Mouse (Mus musculus) intestine, postnatal 0 days (tissue): ENCODE data around the gene Nek8. TPM values are rescaled to one million over a fixed set of nuclear protein-coding genes. Genes with fewer than 3 reads are reported as not detected.
A peak's percentile ranks its signal among the peaks of the same experiment; 100 is the strongest.
"Not testable (repeated sequence)": the region's sequence is repeated elsewhere in the genome, so short reads cannot be mapped to it uniquely, and the experiment has no call there.

ENCODE experiments used
- ATAC-seq: fragments of 200-750 bp; cut with Nextera tagmentation; 2 replicates; pipeline ENCODE4 v1.8.0; 2017; ENCODE audit warnings: mild to moderate bottlenecking, moderate TSS enrichment, moderate library complexity
- H3K27ac ChIP-seq: fragments of 300-500 bp; sonication (generic); 2 replicates; pipeline ENCODE4 v1.5.1; 2014; ENCODE audit warnings: mild to moderate bottlenecking, low read depth, low read length, moderate library complexity
- H3K27me3 ChIP-seq: fragments of 300-500 bp; sonication (generic); replicated peaks from 2 replicates; pipeline ENCODE4 v1.6.1; 2014; ENCODE audit warnings: low read length, mixed read lengths; ENCODE audit not compliant: control insufficient read depth, insufficient read depth
- H3K36me3 ChIP-seq: fragments of 300-500 bp; sonication (generic); 2 replicates; pipeline ENCODE4 v1.6.1; 2014; ENCODE audit warnings: mild to moderate bottlenecking, moderate library complexity; ENCODE audit not compliant: control insufficient read depth, insufficient read depth
- H3K4me1 ChIP-seq: fragments of 300-500 bp; sonication (generic); replicated peaks from 2 replicates; pipeline ENCODE4 v1.6.1; 2014; ENCODE audit warnings: antibody characterized with exemption, low read length, mixed read lengths; ENCODE audit not compliant: control insufficient read depth, insufficient read depth
- H3K4me2 ChIP-seq: fragments of 300-500 bp; sonication (generic); replicated peaks from 2 replicates; pipeline ENCODE4 v1.6.1; 2014; ENCODE audit warnings: low read depth, mild to moderate bottlenecking, moderate library complexity
- H3K4me3 ChIP-seq: fragments of 300-500 bp; sonication (generic); 2 replicates; pipeline ENCODE4 v1.5.1; 2014; ENCODE audit warnings: low read depth, low read length
- H3K9ac ChIP-seq: fragments of 300-500 bp; sonication (generic); 2 replicates; pipeline ENCODE4 v1.6.1; 2014; ENCODE audit warnings: mild to moderate bottlenecking, low read depth, low read length
- H3K9me3 ChIP-seq: fragments of 300-500 bp; sonication (generic); 2 replicates; pipeline ENCODE4 v1.6.1; 2016; ENCODE audit warnings: mixed run types; ENCODE audit not compliant: control insufficient read depth
- CTCF ChIP-seq: sonication (generic); IDR thresholded peaks from 2 replicates; pipeline ENCODE4 v1.5.1; 2016; ENCODE audit warnings: low read depth, mild to moderate bottlenecking, control low read depth, antibody characterized with exemption, moderate library complexity
- WGBS: fragments of 180-500 bp; shearing (Covaris S2); extraction: QIAGEN DNeasy Blood & Tissue Kit; methylation state at CpG from one replicate; pipeline ENCODE4 v1.1.7; 2014; 5-methylcytosine and 5-hydroxymethylcytosine counted together
- polyA plus RNA-seq: library from polyadenylated mRNA; unstranded; fragments of >200 nt; fragmentation: Nextera tagmentation; extraction: Ambion mirVana; gene quantifications from 2 replicates; pipeline ENCODE4 v1.2.1, GENCODE M21; 2015

Nek8 gene
- polyA plus RNA-seq, 1 experiment from 2014 or later = 5.8 TPM

DNA sequence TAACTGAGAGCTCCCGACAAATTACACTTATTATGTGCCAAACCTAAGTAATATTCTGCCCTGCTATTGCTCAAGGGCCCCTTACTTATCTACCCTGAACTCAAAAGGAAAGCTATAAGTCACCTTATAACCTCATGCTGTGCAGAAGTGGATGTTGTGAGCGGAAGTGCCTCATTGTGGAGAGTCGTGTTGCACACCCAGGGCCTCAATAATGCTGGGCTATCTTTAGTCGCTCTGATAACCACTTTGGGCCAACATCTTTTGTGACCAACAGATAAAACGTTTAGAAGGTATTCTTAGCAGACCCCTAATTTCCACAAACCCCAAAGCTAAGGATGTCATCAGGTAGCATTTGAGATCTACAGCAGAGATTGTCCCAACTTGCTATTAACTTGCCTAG lies 35.8 kb downstream of the Nek8 start:
- peaks cover 28% of the 10 kb centered on the region for H3K36me3 ChIP-seq
- H3K4me2 ChIP-seq = no peak overlapping the region
- no peak for ATAC-seq
- no peaks in the 10 kb centered on the region for H3K4me1 ChIP-seq
- H3K9me3 ChIP-seq = no peaks in the 10 kb centered on the region
- H3K9ac ChIP-seq = no peak overlapping the region
- 48% methylated on average over 5 of the region's 5 CpGs for WGBS
- H3K27me3 ChIP-seq = no peaks in the 10 kb centered on the region
- H3K4me3 ChIP-seq = no peak overlapping the region
- no peak for TF ChIP-seq CTCF
- no peak overlapping the region for H3K27ac ChIP-seq

GRCm38 (mm10) chr11:78138023-78138422 lies 38.5 kb downstream of the Nek8 start:
- H3K4me1 ChIP-seq = no peaks in the 10 kb centered on the region
- no peak overlapping the region for H3K4me2 ChIP-seq
- H3K27me3 ChIP-seq = no peaks in the 10 kb centered on the region
- no peak for ATAC-seq
- H3K36me3 ChIP-seq = peaks cover 2% of the 10 kb centered on the region
- H3K9ac ChIP-seq = no peak overlapping the region
- H3K4me3 ChIP-seq = no peak overlapping the region
- no peak overlapping the region for H3K27ac ChIP-seq
- no peak for TF ChIP-seq CTCF
- 79% methylated on average over 3 of the region's 3 CpGs for WGBS
- no peaks in the 10 kb centered on the region for H3K9me3 ChIP-seq

- no peak overlapping the region for H3K9ac ChIP-seq
- H3K36me3 ChIP-seq = no peaks in the 10 kb centered on the region
- no peak overlapping the region for H3K27ac ChIP-seq
- H3K4me3 ChIP-seq = no peak overlapping the region
- TF ChIP-seq CTCF = no peak
- no peaks in the 10 kb centered on the region for H3K27me3 ChIP-seq
- WGBS = 76% methylated on average over 4 of the region's 4 CpGs
- no peaks in the 10 kb centered on the region for H3K9me3 ChIP-seq
- H3K4me1 ChIP-seq = no peaks in the 10 kb centered on the region; the same call in 1 of the 2 replicates
- no peak for ATAC-seq
- no peak overlapping the region for H3K4me2 ChIP-seq
Observed at GRCm38 (mm10) chr11:78137584-78137983, 38.9 kb downstream of the Nek8 start.

DNA sequence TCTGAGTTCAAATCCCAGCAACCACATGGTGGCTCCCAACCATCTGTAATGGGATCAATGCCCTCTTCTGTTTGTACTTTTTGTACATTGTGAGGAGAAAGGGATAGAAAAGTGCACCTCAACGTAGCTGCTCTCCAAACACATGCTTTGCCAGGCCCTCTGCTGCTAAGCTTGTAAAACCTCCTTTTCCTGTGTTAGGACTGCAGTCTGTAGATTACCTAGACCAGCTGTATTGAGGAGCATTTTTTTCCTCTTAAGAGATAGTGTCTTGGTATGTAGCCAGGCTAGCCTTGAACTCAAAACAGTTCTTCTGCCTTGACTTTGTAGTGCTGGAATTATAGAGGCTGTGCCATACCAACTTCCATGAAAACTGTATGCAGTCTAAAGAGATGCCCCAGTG lies 40.3 kb downstream of the Nek8 start:
- no peaks in the 10 kb centered on the region; the same call in 1 of the 2 replicates for H3K4me1 ChIP-seq
- no peak for TF ChIP-seq CTCF
- no peaks in the 10 kb centered on the region for H3K36me3 ChIP-seq
- no peak overlapping the region for H3K4me3 ChIP-seq
- H3K4me2 ChIP-seq = no peak overlapping the region
- H3K9ac ChIP-seq = no peak overlapping the region
- no peak for ATAC-seq
- no peak overlapping the region for H3K27ac ChIP-seq
- no peaks in the 10 kb centered on the region for H3K27me3 ChIP-seq
- WGBS = 74% methylated on average over 1 of the region's 1 CpGs
- H3K9me3 ChIP-seq = no peaks in the 10 kb centered on the region

- not testable (repeated sequence) for H3K27ac ChIP-seq, H3K4me1 ChIP-seq, H3K9me3 ChIP-seq, H3K4me3 ChIP-seq, H3K36me3 ChIP-seq, H3K4me2 ChIP-seq, H3K9ac ChIP-seq, H3K27me3 ChIP-seq
- WGBS = 33% methylated on average over 7 of the region's 7 CpGs
- ATAC-seq = peak; percentile 53; the same call in 1 of the 2 replicates
Observed at GRCm38 (mm10) chr11:78135314-78135713, 41.2 kb downstream of the Nek8 start.

- Histone ChIP-seq H3K9me3 (no peaks in the 10 kb centered on the region), H3K27me3 (no peaks in the 10 kb centered on the region), H3K36me3 (no peaks in the 10 kb centered on the region), H3K27ac (no peak overlapping the region), H3K4me1 (peaks cover 3% of the 10 kb centered on the region; the same call in 1 of the 2 replicates), H3K4me2 (no peak overlapping the region), H3K9ac (no peak overlapping the region), H3K4me3 (no peak overlapping the region)
- ATAC-seq = no peak
- TF ChIP-seq CTCF = no peak
- 79% methylated on average over 3 of the region's 3 CpGs for WGBS
Observed at GRCm38 (mm10) chr11:78134344-78134743, 42.1 kb downstream of the Nek8 start.

DNA sequence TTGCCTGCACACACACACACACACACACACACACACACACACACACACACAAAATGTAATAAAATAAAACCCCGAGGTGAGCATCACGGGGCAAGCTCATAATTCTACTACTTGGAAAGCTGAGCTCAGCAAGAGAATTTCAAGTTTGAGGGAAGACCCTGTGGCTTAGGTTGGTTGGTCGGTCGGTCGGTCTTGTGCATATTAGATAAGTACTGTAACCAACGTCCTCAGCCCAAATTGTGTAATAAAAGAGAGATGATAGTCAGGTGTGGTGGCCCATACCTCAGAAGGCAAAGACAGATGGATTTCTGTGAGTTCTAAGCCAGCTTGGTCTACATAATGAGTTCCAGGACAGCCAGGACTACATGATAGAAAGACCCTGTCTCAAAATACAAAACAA lies 42.6 kb downstream of the Nek8 start:
- Histone ChIP-seq H3K27ac (no peak overlapping the region), H3K4me2 (no peak overlapping the region), H3K9ac (no peak overlapping the region), H3K4me1 (peaks cover 3% of the 10 kb centered on the region; the same call in 1 of the 2 replicates), H3K36me3 (no peaks in the 10 kb centered on the region), H3K9me3 (no peaks in the 10 kb centered on the region), H3K27me3 (no peaks in the 10 kb centered on the region), H3K4me3 (no peak overlapping the region)
- 71% methylated on average over 6 of the region's 6 CpGs for WGBS
- ATAC-seq = no peak
- no peak for TF ChIP-seq CTCF
